Mouse (Mus musculus): Measurements from ENCODE around the gene Tsks. TPM values are rescaled to one million over a fixed set of nuclear protein-coding genes. Genes with fewer than 3 reads are reported as not detected.

Tsks gene
- polyA plus RNA-seq, 1 experiment = not detected

DNA sequence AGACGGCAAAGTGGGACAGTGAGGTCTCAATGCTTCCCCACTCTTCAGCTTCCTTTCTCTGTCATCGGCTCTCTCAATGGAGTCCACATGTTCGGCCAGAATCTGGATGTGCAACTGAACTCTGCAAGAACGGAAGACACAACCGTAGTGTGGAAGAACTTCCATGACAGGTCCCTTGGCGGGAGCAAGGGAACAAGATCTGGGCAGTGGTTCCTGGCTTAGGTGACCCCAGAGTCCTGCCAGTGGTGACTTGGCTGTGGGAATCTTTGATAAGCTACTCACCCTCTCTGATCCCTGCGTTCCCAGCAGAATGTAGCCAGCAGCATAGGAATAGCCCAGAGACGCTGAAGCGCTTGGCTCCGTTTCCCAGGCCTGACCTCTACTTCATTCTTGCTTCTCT lies 46.5 kb upstream of the Tsks start:
- no peaks in the 10 kb centered on the region for H3K36me3 ChIP-seq (ENCODE audit: control insufficient read depth, insufficient read depth)
- peak overlapping the region; percentile 97 for H3K4me2 ChIP-seq (ENCODE audit: low read depth)
- no peak for TF ChIP-seq MYOG (IDR thresholded peaks at IDR 0.05; ENCODE audit: control insufficient read depth in 1 of 3, insufficient read depth in 1 of 3, insufficient read length in 2 of 3, low read depth in 2 of 3)
- TF ChIP-seq POLR2A (IDR thresholded peaks at IDR 0.05; ENCODE audit: insufficient read length, low read depth) = no peak
- no peak for TF ChIP-seq TCF3 (IDR thresholded peaks at IDR 0.05; ENCODE audit: insufficient read length, low read depth)
- no peak for TF ChIP-seq MYOD1 (IDR thresholded peaks at IDR 0.05; ENCODE audit: control insufficient read depth in 1 of 3, insufficient read length in 2 of 3, low read depth in 2 of 3)
- no peak for TF ChIP-seq USF1 (IDR thresholded peaks at IDR 0.05; ENCODE audit: low read depth)
- TF ChIP-seq TCF12 (IDR thresholded peaks at IDR 0.05; ENCODE audit: insufficient read depth, poor library complexity, severe bottlenecking) = no peak
- no peak for TF ChIP-seq REST (IDR thresholded peaks at IDR 0.05; ENCODE audit: insufficient read depth, insufficient read length)
- no peak for TF ChIP-seq SRF (IDR thresholded peaks at IDR 0.05; ENCODE audit: control insufficient read depth, insufficient read length, low read depth)
- TF ChIP-seq E2F4 (IDR thresholded peaks at IDR 0.05; ENCODE audit: insufficient read depth) = no peak
- TF ChIP-seq MAX (IDR thresholded peaks at IDR 0.05; ENCODE audit: low read depth) = no peak
- no peak for TF ChIP-seq CEBPB (IDR thresholded peaks at IDR 0.05; ENCODE audit: insufficient read depth, poor library complexity, severe bottlenecking)
- no peak for TF ChIP-seq POLR2AphosphoS2 (IDR thresholded peaks at IDR 0.05; ENCODE audit: insufficient read length, low read depth)
- H3ac ChIP-seq (ENCODE audit: control insufficient read depth, insufficient read length) = no peak overlapping the region
- peaks cover 6% of the 10 kb centered on the region for H3K79me2 ChIP-seq (ENCODE audit: control insufficient read depth, insufficient read depth)
- no peaks in the 10 kb centered on the region for H3K27me3 ChIP-seq (ENCODE audit: control insufficient read depth, insufficient read depth, insufficient read length)
- H3K4me3 ChIP-seq = peak overlapping the region; percentile 46

DNA sequence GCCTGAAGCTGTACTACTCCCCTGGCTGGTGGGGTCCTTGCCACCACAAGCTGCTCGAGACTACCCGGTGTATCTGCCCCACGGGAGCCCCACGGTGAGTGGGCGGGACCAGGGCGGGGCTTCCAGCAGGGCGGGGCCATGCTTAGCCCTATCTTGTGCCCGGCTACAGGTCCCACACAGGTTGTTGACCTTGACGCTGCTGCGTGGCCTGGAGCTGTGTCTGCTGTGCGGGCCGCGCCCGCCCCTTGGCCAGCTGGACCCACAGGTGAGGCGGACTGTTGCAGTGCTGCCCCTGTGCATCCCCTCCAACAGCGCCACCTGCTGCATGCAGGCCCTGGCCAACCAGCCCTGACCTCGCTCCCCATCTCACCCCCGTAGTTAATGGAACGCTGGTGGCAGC lies 44.4 kb upstream of the Tsks start:
- Histone ChIP-seq H3K4me3 (no peak overlapping the region), H3K4me2 (ENCODE audit: low read depth) (no peak overlapping the region), H3K79me2 (ENCODE audit: control insufficient read depth, insufficient read depth) (no peaks in the 10 kb centered on the region), H3K36me3 (ENCODE audit: control insufficient read depth, insufficient read depth) (peaks cover 7% of the 10 kb centered on the region), H3K27me3 (ENCODE audit: control insufficient read depth, insufficient read depth, insufficient read length) (no peaks in the 10 kb centered on the region), H3ac (ENCODE audit: control insufficient read depth, insufficient read length) (no peak overlapping the region)
- TF ChIP-seq POLR2AphosphoS2 (IDR thresholded peaks at IDR 0.05; ENCODE audit: insufficient read length, low read depth) = peak; percentile 65
- TF ChIP-seq POLR2A (IDR thresholded peaks at IDR 0.05; ENCODE audit: insufficient read length, low read depth) = peak; percentile 40
- no peak for TF ChIP-seq REST (IDR thresholded peaks at IDR 0.05; ENCODE audit: insufficient read depth, insufficient read length)

DNA sequence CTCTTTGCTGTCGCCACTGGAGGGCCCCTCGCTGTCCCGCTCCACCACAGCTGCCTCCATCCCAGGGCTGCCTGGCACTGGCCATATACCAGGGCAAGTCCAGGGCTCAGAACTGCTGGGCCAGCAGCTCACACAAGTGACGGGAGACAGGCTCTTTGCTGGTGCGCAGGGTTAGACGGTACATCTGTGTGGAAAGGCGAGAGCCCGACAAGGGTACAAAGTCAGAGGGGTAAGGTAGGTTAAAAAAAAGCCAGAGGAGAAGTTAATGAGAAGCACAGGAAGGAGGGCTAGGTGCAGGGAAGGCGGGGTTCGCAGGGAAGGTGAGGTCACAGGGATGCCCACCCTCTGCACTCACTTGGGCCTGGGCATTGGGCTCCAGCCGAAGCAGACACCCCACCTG lies 42.4 kb upstream of the Tsks start:
- TF ChIP-seq POLR2AphosphoS2 (IDR thresholded peaks at IDR 0.05; ENCODE audit: insufficient read length, low read depth) (peak; percentile 68), MYOG (IDR thresholded peaks at IDR 0.05; ENCODE audit: control insufficient read depth in 1 of 3, insufficient read depth in 1 of 3, insufficient read length in 2 of 3, low read depth in 2 of 3) (no peak), POLR2A (IDR thresholded peaks at IDR 0.05; ENCODE audit: insufficient read length, low read depth) (peak; percentile 8)

DNA sequence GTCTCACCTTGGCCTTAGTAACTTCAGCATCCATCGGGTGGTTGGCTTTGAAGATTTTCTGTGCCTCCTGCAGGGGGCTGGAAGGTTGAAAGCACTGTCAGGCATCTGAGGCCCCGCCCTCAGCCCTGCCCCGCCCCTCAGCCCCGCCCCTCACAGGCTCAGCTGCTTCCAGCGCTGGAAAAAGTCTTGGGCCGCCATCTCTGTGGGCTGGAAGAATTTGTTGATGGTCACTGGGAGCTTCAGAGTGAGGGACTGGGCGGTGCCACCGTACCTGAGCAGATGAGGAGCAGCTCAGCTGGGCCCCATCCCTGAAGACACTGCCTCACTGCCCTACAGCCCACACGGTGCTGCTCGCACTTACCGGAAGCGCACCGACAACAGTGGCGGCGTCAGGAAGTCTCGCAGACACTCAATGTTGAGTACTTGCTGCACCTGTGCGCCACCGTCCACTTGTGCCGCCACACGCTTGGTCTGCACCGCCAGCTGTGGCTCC lies 41.7 kb upstream of the Tsks start:
- no peak overlapping the region for H3K4me2 ChIP-seq (ENCODE audit: low read depth)
- peaks cover 7% of the 10 kb centered on the region for H3K36me3 ChIP-seq (ENCODE audit: control insufficient read depth, insufficient read depth)
- H3K4me3 ChIP-seq = no peak overlapping the region

More for the DNA sequence above, 42.4 kb upstream of the Tsks start:
- H3K79me2 ChIP-seq (ENCODE audit: control insufficient read depth, insufficient read depth) = no peaks in the 10 kb centered on the region
- peaks cover 7% of the 10 kb centered on the region for H3K36me3 ChIP-seq (ENCODE audit: control insufficient read depth, insufficient read depth)
- H3ac ChIP-seq (ENCODE audit: control insufficient read depth, insufficient read length) = no peak overlapping the region
- H3K27me3 ChIP-seq (ENCODE audit: control insufficient read depth, insufficient read depth, insufficient read length) = no peaks in the 10 kb centered on the region
- H3K4me3 ChIP-seq = no peak overlapping the region
- no peak overlapping the region for H3K4me2 ChIP-seq (ENCODE audit: low read depth)

DNA sequence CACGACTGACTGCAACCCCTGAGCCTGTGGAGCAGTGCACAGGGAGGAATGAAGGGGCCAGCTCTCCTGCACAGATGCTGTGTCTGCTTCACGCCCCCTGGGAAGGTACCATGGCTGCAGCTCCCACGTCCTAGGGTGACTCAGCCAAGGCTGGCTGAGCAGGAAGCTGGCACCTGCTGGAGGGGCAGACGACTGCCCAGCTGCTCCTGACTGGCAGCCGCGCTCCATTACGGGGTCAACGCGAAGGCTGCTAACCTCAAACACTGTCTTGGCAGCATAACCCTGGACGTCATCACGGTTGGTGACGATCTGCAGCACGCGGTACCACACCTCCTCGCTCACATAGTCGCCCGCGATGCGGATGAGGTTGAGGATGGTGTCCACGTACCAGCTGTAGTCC lies 37.6 kb upstream of the Tsks start:
- TF ChIP-seq MAX (IDR thresholded peaks at IDR 0.05; ENCODE audit: low read depth) = no peak
- peak in 2 of 3 experiments; percentile 48 to 64 for TF ChIP-seq MYOG (IDR thresholded peaks at IDR 0.05; ENCODE audit: control insufficient read depth in 1 of 3, insufficient read depth in 1 of 3, insufficient read length in 2 of 3, low read depth in 2 of 3)
- no peak for TF ChIP-seq TCF3 (IDR thresholded peaks at IDR 0.05; ENCODE audit: insufficient read length, low read depth)
- TF ChIP-seq POLR2A (IDR thresholded peaks at IDR 0.05; ENCODE audit: insufficient read length, low read depth) = no peak
- no peak for TF ChIP-seq SRF (IDR thresholded peaks at IDR 0.05; ENCODE audit: control insufficient read depth, insufficient read length, low read depth)
- TF ChIP-seq POLR2AphosphoS2 (IDR thresholded peaks at IDR 0.05; ENCODE audit: insufficient read length, low read depth) = peak; percentile 7
- peak in 2 of 3 experiments; percentile 47 to 76 for TF ChIP-seq MYOD1 (IDR thresholded peaks at IDR 0.05; ENCODE audit: control insufficient read depth in 1 of 3, insufficient read length in 2 of 3, low read depth in 2 of 3)
- no peak for TF ChIP-seq E2F4 (IDR thresholded peaks at IDR 0.05; ENCODE audit: insufficient read depth)
- peaks cover 7% of the 10 kb centered on the region for H3K36me3 ChIP-seq (ENCODE audit: control insufficient read depth, insufficient read depth)
- H3K79me2 ChIP-seq (ENCODE audit: control insufficient read depth, insufficient read depth) = no peaks in the 10 kb centered on the region
- no peak overlapping the region for H3K4me2 ChIP-seq (ENCODE audit: low read depth)
- H3ac ChIP-seq (ENCODE audit: control insufficient read depth, insufficient read length) = no peak overlapping the region
- H3K4me3 ChIP-seq = no peak overlapping the region
- no peaks in the 10 kb centered on the region for H3K27me3 ChIP-seq (ENCODE audit: control insufficient read depth, insufficient read depth, insufficient read length)

More for the DNA sequence above, 41.7 kb upstream of the Tsks start:
- no peaks in the 10 kb centered on the region for H3K27me3 ChIP-seq (ENCODE audit: control insufficient read depth, insufficient read depth, insufficient read length)
- TF ChIP-seq REST (IDR thresholded peaks at IDR 0.05; ENCODE audit: insufficient read depth, insufficient read length) = no peak
- TF ChIP-seq TCF12 (IDR thresholded peaks at IDR 0.05; ENCODE audit: insufficient read depth, poor library complexity, severe bottlenecking) = no peak
- peak; percentile 25 for TF ChIP-seq POLR2A (IDR thresholded peaks at IDR 0.05; ENCODE audit: insufficient read length, low read depth)
- TF ChIP-seq MYOG (IDR thresholded peaks at IDR 0.05; ENCODE audit: control insufficient read depth in 1 of 3, insufficient read depth in 1 of 3, insufficient read length in 2 of 3, low read depth in 2 of 3) = peak in 1 of 3 experiments; percentile 39
- TF ChIP-seq MYOD1 (IDR thresholded peaks at IDR 0.05; ENCODE audit: control insufficient read depth in 1 of 3, insufficient read length in 2 of 3, low read depth in 2 of 3) = no peak
- peak; percentile 69 for TF ChIP-seq POLR2AphosphoS2 (IDR thresholded peaks at IDR 0.05; ENCODE audit: insufficient read length, low read depth)
- TF ChIP-seq E2F4 (IDR thresholded peaks at IDR 0.05; ENCODE audit: insufficient read depth) = no peak
- TF ChIP-seq USF1 (IDR thresholded peaks at IDR 0.05; ENCODE audit: low read depth) = no peak
- TF ChIP-seq MAX (IDR thresholded peaks at IDR 0.05; ENCODE audit: low read depth) = no peak
- TF ChIP-seq TCF3 (IDR thresholded peaks at IDR 0.05; ENCODE audit: insufficient read length, low read depth) = no peak
- TF ChIP-seq CEBPB (IDR thresholded peaks at IDR 0.05; ENCODE audit: insufficient read depth, poor library complexity, severe bottlenecking) = no peak
- no peaks in the 10 kb centered on the region for H3K79me2 ChIP-seq (ENCODE audit: control insufficient read depth, insufficient read depth)
- H3ac ChIP-seq (ENCODE audit: control insufficient read depth, insufficient read length) = no peak overlapping the region

All from myocyte (in vitro differentiated cells).